Mouse (Mus musculus): ENCODE measurements at regions not wholly inside any gene's neighbourhood (a gene's known extent, or its start where the extent isn't known, plus 50 kb on each side); places are given as distances from the start of the nearest gene placed in this dataset.
A peak's percentile ranks its signal among the peaks of the same experiment; 100 is the strongest.
"Not testable (repeated sequence)": the region's sequence is repeated elsewhere in the genome, so short reads cannot be mapped to it uniquely, and the experiment has no call there.

- DNase-seq (ENCODE audit: low spot score): peak; percentile 25
Observed at GRCm38 (mm10) chr7:47830124-47830523, 151.8 kb downstream of the Mrgpra4 start.

DNA sequence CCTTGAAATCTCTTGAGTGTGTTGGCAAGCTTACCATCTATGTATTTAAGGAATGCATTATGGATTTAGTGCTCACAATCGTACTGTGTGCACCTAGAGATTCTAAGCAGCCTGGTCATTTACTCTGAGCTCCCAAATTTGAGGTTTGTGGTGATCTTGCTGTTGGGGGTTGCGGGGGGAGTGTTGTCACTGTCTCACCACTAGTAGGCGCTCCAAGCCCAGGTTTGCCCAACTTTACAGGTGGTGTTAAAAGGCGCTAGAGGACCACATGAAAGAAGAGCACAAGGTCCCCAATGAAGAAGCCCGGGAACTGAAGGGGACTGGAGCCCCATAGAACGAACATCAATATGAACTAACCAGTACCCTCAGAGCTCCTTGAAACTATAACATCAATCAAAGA, 180.2 kb upstream of the Mrgpra3 start:
- DNase-seq (ENCODE audit: low spot score): no peak

DNA sequence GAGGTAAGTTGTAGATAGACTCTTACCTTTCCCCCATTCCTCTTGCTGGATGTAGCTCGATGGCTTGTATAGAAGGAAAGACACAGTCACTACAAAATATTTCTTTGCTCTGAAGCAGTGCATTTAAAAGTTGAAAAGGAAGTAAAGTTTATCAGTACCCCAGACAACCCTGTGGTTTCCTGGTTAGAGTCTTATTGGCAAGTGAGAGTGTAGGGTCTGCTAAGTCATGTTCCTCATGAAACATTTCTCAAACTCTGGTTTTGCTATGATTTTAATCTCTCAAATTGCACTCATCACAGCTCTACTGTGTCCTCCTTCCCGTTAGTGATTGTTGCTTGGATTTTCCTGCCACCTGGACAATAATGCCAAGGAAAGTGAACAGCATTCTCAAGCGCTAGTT, 146.4 kb upstream of the Mrgpra3 start:
- DNase-seq (ENCODE audit: low spot score): no peak

DNA sequence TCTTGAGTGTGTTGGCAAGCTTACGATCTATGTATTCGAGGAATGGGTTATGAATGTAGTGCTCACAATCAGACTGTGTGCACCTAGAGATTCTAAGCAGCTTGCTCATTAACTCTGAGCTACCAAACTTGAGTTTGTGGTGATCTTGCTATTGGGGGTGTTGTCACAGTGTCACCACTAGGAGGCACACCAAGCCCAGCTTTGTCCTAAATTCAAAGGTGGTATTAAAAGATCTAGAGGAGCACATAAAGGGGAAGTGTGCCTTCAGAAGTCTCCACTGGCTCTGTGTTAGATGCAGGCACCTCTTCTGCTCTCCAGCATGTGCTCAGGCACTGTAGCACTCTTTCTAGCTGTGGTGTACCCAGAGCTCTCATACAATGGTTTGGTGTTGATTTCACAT, 138.9 kb upstream of the Mrgpra3 start:
- DNase-seq (ENCODE audit: low spot score): not testable (repeated sequence)

DNA sequence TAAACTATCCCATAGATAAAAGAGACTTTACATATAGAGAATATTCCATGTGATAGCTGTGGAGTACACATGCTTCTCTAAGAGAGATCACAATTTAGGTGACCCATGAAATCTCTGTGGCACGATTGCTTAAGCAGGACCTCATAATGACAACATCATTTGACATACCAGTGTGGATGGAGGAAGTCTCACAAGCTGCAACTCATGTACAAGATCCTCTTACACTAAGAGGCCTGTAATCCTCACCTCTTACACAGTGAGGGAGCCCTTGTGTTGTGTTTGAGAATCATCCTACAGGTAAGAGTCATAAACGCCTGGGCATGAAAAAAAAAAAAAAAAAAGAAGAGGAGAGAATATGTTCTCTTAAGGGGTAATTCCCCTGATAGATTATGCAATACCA, 89.9 kb upstream of the Mrgpra3 start:
- no peak for DNase-seq (ENCODE audit: low spot score)

DNA sequence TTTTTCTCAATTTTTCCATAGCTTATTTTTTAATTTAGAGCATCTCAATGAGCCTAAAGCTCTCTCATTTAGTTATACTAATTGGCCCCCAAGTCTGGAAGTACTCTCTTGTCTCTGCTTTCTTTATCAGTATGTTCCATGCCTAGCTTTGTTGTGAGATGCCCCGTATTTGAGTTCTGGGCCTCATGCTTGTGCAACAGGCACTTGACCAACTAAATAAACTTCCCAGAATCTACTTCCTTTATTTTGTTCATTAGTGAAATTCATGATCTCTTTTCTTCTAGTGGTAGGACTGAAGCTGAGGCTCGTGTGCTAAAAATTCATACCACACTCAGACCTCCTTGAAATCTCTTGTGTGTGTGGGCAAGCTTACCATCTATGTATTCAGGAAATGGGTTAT, 75.8 kb upstream of the Mrgpra3 start:
- DNase-seq (ENCODE audit: low spot score): no peak

Measured in embryo, embryonic 10.5 days (tissue).